27 mouse cellular contexts compared by ENCODE assay signal in genomic region chr7:70171456-70171855, GRCm38 (mm10).
"Had no signal": no experiment of that assay in that cellular context is flagged by ENCODE, and none has a peak within 500 bp of the region (broad histone marks: within the 10 kb centered on the region; RNA-seq: fewer than 3 reads in every experiment).

No protein-coding gene starts in this region.

- H3K4me2 ChIP-seq: heart, embryonic 11.5 days; heart, embryonic 13.5 days; heart, embryonic 15.5 days; hindbrain, embryonic 13.5 days; hindbrain, embryonic 15.5 days; kidney, embryonic 15.5 days; limb, embryonic 13.5 days; limb, embryonic 15.5 days; liver, embryonic 12.5 days had no signal

- H3K27me3 ChIP-seq: heart, embryonic 13.5 days; heart, embryonic 15.5 days; kidney, embryonic 15.5 days; limb, embryonic 15.5 days; liver, embryonic 12.5 days had no signal

- ATAC-seq: hindbrain, postnatal 0 days; intestine, embryonic 16.5 days; liver, embryonic 12.5 days had no signal

- H3K4me1 ChIP-seq: heart, embryonic 13.5 days; heart, embryonic 15.5 days; hindbrain, embryonic 15.5 days; kidney, embryonic 15.5 days; limb, embryonic 13.5 days; limb, embryonic 15.5 days; liver, embryonic 12.5 days had no signal

- H3K9me3 ChIP-seq: heart, embryonic 13.5 days; heart, embryonic 15.5 days; hindbrain, embryonic 13.5 days; hindbrain, embryonic 15.5 days; kidney, embryonic 15.5 days; limb, embryonic 13.5 days; limb, embryonic 15.5 days; liver, embryonic 12.5 days had no signal

- H3K36me3 ChIP-seq: heart, embryonic 13.5 days; heart, embryonic 15.5 days; hindbrain, embryonic 13.5 days; hindbrain, embryonic 15.5 days; kidney, embryonic 15.5 days; limb, embryonic 13.5 days; limb, embryonic 15.5 days; liver, embryonic 12.5 days had no signal

- H3K4me3 ChIP-seq: gastrocnemius, adult 2 months; heart, adult 2 months; heart, embryonic 13.5 days; heart, embryonic 15.5 days; hindbrain, embryonic 13.5 days; hindbrain, embryonic 15.5 days; kidney, embryonic 15.5 days; limb, embryonic 13.5 days; limb, embryonic 15.5 days; liver, embryonic 12.5 days had no signal

- H3K9ac ChIP-seq: heart, embryonic 13.5 days; heart, embryonic 15.5 days; hindbrain, embryonic 13.5 days; hindbrain, embryonic 15.5 days; kidney, embryonic 15.5 days; limb, embryonic 13.5 days; limb, embryonic 15.5 days; liver, embryonic 12.5 days; liver, embryonic 14.5 days had no signal

- DNase-seq: gastrocnemius, adult 2 months; gastrocnemius, postnatal 14 days; gastrocnemius, postnatal 36 days; heart, adult 2 months; heart, postnatal 14 days; heart, postnatal 36 days; kidney, adult 11 months; kidney, adult 2 months; kidney, adult 9 months; kidney, postnatal 14 days; kidney, postnatal 36 days; layer of hippocampus, adult 9-11 months; layer of hippocampus, postnatal 36 days; left cerebral cortex, postnatal 4 days had no signal

- H3K27ac ChIP-seq: gastrocnemius, adult 2 months; heart, adult 2 months; heart, embryonic 13.5 days; heart, embryonic 15.5 days; hindbrain, embryonic 13.5 days; hindbrain, embryonic 15.5 days; hindbrain, postnatal 0 days; kidney, embryonic 15.5 days; kidney, postnatal 0 days; limb, embryonic 13.5 days; limb, embryonic 15.5 days; liver, embryonic 12.5 days; liver, embryonic 14.5 days had no signal
